Mouse (Mus musculus) v-Abl transformed pro-B cells (cell line): ENCODE measurements around the gene Jchain.

Experiments
- in situ Hi-C, 2 experiments: fragments of 400-800 bp; cut with MboI; formaldehyde crosslinking; loops; one replicate each; pipeline ENCODE4 v1.15.1; 2025; ENCODE audit not compliant: unreplicated experiment in 2 of 2

The Jchain gene

GRCm38 (mm10) chr5:88540845-88541244, 13.2 kb upstream of the Jchain start:
- in situ Hi-C loops, result no loop called here

GRCm38 (mm10) chr5:88534697-88535096, 7.0 kb upstream of the Jchain start:
- in situ Hi-C loops, result no loop called here

DNA sequence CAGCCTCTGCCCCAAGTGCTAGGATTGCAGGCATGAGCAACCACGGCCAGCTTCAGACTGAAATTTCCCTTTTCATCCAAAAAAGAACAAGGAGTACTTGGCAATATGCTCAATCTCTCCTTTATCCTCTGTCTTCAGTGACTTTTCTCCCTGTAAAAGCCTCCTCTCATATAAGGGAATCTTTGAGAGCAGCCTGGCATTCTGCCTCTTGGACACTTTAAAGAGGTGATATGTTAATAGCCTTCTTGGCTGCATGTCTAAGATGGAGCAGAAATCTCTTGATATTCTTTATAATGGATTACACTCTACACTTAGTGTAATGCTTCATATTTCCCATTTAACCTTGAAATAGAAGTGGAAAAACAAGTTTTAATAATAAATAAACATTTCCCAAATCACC, 3.2 kb upstream of the Jchain start:
- in situ Hi-C loops, result no loop called here

GRCm38 (mm10) chr5:88519232-88519631, 8.5 kb downstream of the Jchain start:
- in situ Hi-C loops, result loop anchor here (5.0 to 25.0 kb wide), 3 partner anchors 43 to 1707 kb away; partner anchors contain the start of genes Grsf1 (in 1 of the 2) and Ythdc1 (in 1 of the 2)

DNA sequence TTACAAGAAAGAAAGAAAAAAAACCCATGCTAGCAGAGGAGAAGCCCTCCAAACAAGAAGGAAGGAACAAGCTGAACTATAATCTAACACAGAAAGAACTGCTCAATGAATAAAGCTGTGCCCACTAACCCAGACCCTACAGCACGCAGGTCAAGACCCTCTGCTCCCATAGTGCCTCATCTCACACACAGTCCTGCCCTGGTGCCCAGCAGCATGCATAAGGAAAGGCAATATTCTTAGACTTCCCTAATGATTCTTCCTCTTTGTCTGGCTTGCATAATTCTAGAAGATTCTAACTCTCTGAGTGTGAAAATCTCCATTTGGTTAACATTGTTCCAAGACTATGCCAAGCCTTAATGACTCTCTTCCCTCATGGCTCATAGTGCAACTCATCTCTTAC, 18.7 kb downstream of the Jchain start:
- in situ Hi-C loops, result loop anchor here in 1 of 2 experiments (25.0 kb wide), 1 partner anchor 1697 kb away; the partner anchor contains the start of gene Ythdc1

DNA sequence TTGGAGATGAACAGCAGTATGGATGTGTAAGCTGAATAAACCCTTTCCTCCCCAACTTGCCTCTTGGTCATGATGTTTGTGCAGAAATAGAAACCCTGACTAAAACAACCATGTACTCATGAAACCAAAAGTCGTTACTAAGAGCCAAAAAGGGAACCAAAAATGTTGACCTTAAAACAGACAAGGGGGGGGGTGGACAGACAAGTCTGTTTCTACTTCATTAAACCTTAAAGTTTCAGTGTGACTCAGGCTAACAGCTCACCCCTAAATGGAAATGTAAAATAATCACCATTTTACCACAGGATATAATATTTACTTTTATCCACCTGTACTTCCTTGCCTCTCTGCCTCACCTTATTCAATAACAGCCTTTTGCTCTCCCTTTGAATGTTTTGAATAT, 19.1 kb downstream of the Jchain start:
- in situ Hi-C loops, result loop anchor here in 1 of 2 experiments (25.0 kb wide), 1 partner anchor 1696 kb away; the partner anchor contains the start of gene Ythdc1

- in situ Hi-C loops, result loop anchor here in 1 of 2 experiments (25.0 kb wide), 1 partner anchor 1687 kb away; the partner anchor contains the start of gene Ythdc1
Measured at GRCm38 (mm10) chr5:88499781-88500180, 27.9 kb downstream of the Jchain start.

DNA sequence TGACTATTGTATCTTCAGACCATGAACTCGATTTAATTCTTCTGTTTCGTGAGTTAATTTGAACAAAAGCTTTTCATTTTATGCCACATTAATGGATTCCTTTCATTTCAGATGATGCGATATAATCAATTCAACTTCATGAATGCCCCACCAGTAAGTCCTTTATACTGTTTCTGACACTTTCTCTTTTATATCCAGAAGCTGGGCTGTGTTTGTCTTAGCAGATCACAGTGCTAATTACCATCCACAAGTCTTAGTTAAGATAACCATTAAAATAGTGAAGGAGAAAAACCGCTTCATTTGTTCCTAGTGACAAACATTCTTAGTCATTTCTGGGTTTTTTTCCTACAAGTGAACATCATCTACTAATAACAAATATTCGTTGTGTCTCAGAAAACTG, 36.6 kb downstream of the Jchain start:
- in situ Hi-C loops, result no loop called here

DNA sequence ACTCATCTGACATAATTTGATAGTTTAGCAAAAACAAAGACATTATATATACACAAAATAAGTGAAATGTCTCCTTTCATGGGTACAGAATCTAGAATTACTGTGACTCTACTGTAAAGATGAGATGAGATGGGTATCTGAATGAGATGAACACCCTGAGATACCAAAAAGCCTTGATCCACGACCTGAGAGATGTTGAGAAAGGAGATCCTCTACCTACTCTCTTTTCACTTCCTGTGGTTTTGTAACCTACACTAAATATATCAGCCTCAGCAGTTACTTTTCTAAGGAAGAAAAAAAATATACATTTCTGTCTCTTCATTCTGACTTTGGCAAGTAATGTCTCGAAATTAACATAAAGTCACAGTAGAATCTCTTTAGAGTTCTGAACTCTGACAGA, 38.7 kb downstream of the Jchain start:
- in situ Hi-C loops, result no loop called here

DNA sequence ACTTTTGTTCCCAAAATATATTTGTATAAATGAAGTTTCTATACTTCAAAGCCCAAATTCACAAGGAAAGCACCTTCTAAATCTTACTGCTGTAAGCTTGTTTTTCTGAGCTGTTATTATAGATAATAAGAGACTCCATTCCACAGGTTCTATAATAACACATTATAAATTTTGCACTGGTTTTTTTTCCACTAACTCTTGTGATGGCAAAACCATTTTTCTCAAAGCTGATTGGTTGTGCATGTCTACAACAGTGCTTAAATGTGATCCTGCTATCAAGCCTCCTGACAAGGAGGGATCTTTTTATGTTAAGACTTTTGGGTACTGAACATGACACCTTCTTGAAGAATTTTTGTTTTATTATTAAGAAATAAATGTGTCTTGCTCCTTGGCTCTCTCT, 40.0 kb downstream of the Jchain start, which contains the start of gene Enam:
TSS of gene Enam (plus strand) at position 301 of the 400 bp plus-strand sequence.
- in situ Hi-C loops, result no loop called here
